Mouse (Mus musculus) neutrophil, adult 65 days (primary cell): ENCODE data around the gene Hat1. TPM values are rescaled to one million over a fixed set of nuclear protein-coding genes. Genes with fewer than 3 reads are reported as not detected.

ENCODE experiments used
- total RNA-seq: library from RNA; stranded (reverse); gene quantifications from 2 replicates; pipeline ENCODE4 v1.2.4, GENCODE M21; 2023

Gene Hat1
- total RNA-seq, result 29.3 and 37.6 TPM in 2 replicates

GRCm38 (mm10) chr2:71388951-71389763 is at the start of gene Hat1:
Hat1 (plus strand) TSS chr2:71388958.

GRCm38 (mm10) chr2:71367125-71367880 is 21.5 kb upstream of the Hat1 start, which contains the start of gene Slc25a12:
Slc25a12 (minus strand) TSS chr2:71367749.

GRCm38 (mm10) chr2:71453161-71453916 is 64.6 kb downstream of the Hat1 start, which contains the start of gene Metap1d:
Metap1d (plus strand) TSS chr2:71453276.

Other genes starting within 250 kb of the Hat1 start
- 65.8 and 70.9 TPM in 2 replicates for gene Dync1i2, start 177.3 kb upstream of the Hat1 start, total RNA-seq
- gene Slc25a12, start 21.2 kb upstream of the Hat1 start, total RNA-seq, result 50.8 and 63.7 TPM in 2 replicates
- gene Metap1d, start 64.3 kb downstream of the Hat1 start, total RNA-seq, result 5.7 and 7.0 TPM in 2 replicates
- gene Dlx1, start 139.2 kb downstream of the Hat1 start, total RNA-seq, result not detected in 2 replicates
- not detected in 2 replicates for gene Dlx2, start 157.8 kb downstream of the Hat1 start, total RNA-seq